Mouse (Mus musculus): ENCODE measurements around the gene Lypd4.
"Not testable (repeated sequence)": the region's sequence is repeated elsewhere in the genome, so short reads cannot be mapped to it uniquely, and the experiment has no call there.

Gene Lypd4

GRCm38 (mm10) chr7:24887096-24887495 lies 17.4 kb upstream of the Lypd4 start:
- no peak for DNase-seq

GRCm38 (mm10) chr7:24886308-24886633 lies 16.5 kb upstream of the Lypd4 start:
- no peak for DNase-seq

- DNase-seq = no peak
These were observed 15.9 kb upstream of the Lypd4 start for GRCm38 (mm10) chr7:24885468-24886307.

GRCm38 (mm10) chr7:24884693-24885291 lies 15.1 kb upstream of the Lypd4 start:
- DNase-seq = no peak

DNA sequence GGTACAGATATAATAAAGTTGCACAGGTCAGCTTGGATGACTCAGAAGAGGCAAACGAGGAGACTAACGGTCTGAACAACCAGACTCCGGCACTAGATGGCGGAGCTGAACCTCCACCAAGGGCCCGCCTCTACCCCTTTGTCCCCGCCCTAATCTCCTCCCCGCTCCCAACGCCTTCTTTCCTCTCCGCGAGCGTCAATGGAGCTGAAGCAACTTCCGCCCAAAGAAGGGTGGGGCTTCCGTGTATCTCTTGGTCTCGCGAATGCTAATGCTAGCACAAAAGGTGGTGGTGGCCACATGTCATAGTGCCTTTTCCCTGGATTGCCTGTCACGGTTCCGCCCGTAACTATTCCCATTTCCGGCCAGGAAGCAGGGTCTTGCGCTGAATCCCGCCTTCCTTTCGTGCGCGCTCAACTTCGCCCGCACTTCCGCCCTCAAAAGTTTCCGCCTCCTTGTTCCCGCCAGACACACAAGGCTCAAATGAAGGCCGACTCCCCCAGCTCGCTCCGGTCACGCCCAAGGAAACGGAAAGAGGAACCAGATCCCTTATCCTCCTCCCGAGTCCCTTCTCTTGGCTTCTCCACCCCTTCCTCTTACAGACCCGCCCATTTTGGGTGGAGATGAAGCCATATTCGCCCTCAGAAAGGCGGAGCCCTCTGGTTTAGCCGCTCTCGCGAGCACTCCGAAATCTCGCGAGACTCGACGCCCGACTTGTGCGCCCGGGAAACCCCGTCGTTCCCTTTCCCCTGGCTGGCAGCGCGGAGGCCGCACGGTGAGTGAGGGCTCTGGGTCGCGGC lies 14.4 kb upstream of the Lypd4 start, which contains the start of gene Rps19:
Gene Rps19, plus strand, starts transcription at position 476 of the 797 bp plus-strand sequence.
- DNase-seq = peak; percentile 98

DNA sequence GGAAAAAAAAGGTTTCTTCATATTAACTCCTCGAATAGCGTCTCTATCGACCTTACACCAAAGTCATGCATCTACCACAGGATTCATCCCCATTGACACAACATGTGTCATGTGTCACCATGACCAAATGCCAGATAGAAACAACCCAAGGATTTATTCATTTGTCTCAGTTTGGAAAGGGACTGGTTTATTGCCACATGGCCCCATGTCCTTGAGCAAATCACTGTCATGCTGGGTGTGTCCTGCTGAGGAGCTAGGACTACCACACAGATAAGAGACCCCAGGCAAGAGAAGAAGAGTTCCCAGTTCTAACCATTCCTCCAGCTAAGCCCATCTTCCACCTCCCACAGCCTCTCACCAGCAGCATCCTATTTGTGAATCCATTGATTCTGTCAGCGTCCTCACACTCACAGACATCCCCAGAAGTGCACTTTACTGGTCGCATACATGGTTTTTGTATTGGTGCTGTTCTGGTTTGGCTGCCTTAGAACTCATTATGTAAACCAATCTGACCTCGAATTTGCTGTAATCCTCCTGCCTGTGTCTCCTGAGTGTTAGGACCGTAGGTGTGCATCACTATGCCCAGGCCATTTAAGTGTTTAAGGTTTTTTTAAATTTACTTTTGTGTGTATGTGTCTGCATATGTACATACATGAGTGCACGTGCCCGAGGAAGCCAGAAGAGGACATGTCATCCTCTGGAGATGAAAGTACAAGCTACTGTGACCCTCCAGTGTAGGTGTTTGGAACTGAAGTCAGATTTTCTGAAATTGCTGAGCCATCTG lies 12.9 kb upstream of the Lypd4 start:
- DNase-seq = no peak

- no peak for DNase-seq
These were observed 9.9 kb upstream of the Lypd4 start for GRCm38 (mm10) chr7:24879620-24880019.

DNA sequence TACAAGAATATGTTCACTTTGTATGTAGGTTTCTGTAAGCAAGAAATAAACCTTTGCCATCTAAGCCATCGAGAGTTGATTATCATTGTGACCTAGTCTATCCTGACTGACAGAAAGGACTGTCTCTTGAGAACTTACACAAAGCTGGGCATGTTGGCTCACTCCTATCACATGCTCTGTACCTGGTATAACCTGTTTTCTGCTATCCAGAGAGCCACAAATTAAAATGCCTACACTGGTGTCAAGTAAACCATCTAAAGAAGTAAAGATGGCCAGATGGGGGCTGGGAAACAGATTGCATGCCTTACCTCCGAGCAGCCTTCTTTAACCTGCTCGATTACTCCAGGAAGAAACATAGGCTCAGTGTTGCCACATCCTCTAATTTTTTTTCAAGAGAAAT lies 7.8 kb upstream of the Lypd4 start:
- no peak for DNase-seq

DNA sequence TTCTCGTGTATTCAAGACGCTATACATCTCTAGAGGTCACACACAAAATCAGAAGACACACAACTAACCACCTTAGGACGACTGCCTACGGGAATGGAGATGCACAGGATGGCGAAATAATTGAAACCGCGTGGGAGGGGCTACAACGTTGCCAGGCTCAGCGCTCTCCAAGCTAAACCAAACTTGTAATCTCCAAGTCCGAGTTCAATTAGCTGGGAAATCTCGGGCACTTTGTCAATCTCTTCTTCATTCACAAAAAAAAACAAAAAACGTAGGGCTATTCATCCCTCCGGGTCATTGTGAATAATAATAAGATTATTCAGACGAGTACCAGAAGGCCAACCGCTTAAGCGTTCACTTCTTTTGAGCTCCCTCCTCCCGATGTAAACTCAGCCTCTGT lies 661 bp downstream of the Lypd4 start:
- DNase-seq = no peak

DNA sequence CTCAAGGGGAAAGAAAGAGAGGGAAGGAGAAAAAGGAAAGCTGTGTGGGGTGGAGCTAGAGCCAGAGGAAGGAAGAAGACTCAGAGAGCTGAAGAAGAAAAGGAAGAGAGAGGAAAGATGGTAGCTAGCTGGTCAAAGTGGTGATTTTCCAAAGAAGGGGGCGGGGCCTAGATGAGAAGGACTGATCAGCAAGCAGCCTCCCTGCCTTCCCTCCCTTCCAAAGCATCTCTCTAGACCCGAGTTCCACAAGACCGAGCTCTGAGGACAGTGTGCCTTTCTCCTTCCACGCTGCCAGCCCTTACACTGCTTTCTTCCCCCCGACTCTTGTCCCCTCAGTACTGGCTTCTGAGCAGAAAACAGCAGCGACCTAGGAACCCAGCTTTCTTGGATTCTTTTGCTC lies 5.6 kb downstream of the Lypd4 start:
- no peak for DNase-seq

- no peak for DNase-seq
These were observed 6.9 kb downstream of the Lypd4 start for GRCm38 (mm10) chr7:24862853-24863252.

DNA sequence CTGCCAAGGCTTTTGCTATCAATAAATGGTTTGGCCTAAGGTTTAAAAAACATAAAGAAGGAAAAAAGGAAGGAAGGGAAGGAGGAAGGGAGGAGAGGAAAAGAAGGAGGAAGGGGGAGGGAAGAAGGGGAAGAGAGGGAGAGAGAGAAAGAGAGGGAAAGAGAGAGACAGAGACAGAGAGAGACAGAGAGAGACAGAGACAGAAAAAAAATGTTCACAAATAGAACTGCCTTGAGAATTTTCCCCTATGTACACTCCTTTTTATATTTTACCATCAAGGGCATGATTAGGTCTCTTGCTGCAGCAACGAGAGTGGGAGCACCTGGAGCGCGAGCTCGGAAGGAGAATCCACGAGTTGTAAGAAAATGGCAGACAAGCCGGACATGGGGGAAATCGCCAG lies 7.8 kb downstream of the Lypd4 start, which contains the start of gene Gm9844:
Gene Gm9844, plus strand, starts transcription at position 301 of the 400 bp plus-strand sequence.
- no peak for DNase-seq

DNA sequence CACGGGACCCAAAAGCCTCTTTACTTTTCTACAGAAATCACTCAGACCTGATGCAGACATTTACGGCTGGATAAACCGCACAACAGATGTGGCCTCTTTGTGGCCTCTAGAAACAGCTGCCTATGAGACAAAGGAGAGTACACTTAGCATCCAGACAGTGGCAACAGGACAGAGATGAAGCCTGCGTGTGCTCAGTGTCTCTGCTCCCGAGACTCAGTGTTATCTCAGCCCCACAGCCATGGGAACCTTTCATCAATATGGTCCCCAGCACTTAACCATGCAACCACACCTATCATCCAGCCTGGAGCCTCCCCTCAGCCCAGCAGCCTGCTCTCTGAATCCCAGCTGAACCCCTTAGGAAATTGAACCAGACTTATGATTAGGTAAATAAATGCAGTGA lies 10.5 kb downstream of the Lypd4 start:
- DNase-seq = no peak

DNA sequence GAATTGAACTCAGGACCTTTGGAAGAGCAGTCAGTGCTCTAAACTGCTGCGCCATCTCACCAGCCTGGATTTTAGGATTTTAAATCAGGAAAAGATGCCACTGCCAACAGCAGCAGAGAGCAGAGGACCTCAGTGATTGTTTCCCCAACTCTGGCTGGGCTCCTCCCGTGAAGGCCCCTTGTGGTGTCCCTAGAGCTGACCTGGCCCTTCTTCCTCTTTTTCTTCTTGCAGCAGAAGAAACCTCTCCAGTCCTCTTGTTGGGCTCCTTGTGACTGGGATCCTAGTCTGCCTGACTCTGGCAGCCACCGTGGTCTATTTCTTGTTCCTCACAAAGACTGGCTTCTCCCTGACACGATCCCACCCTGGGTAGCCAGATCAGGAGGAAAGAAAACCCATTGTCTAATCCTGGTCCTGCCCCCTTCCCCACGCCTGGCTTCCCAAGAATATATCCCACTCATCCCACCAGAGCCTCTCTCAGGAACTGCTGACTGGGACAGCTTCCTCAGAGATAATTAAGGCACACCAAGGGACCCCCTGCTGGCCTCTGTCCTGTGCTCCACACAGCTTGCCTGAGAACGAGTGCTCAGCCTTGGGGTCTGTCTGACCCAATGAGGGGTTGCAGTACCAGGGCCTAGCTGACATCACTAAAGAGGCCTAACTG lies 13.2 kb downstream of the Lypd4 start:
- no peak for DNase-seq

DNA sequence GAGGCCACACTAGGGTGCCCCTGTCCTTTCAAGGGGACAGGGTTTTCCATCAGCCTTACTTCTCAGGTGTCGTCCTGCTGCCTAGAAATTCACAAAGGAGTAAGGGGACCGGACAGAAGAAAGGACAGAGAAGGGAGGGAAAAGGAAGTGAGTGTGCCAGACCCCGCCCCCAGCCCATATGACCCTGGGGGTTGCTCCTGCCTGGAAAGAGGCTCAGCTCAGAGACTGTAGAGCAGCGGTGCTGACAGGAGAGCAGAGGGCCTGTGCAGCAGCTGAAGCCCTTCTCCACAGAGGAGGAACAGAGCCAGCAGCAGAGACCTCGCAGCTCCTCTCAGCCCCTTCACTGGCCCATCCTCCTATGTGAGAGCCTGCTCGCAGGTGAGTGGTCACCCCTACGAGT lies 16.0 kb downstream of the Lypd4 start:
- DNase-seq = no peak

- no peak for DNase-seq
These were observed 16.5 kb downstream of the Lypd4 start for GRCm38 (mm10) chr7:24853233-24853563.

GRCm38 (mm10) chr7:24852557-24853232 lies 17.0 kb downstream of the Lypd4 start:
- no peak for DNase-seq

GRCm38 (mm10) chr7:24851596-24852325 lies 18.0 kb downstream of the Lypd4 start:
- DNase-seq = no peak

- DNase-seq = no peak
These were observed 18.8 kb downstream of the Lypd4 start for GRCm38 (mm10) chr7:24850899-24851303.

GRCm38 (mm10) chr7:24850162-24850561 lies 19.6 kb downstream of the Lypd4 start:
- no peak for DNase-seq

DNA sequence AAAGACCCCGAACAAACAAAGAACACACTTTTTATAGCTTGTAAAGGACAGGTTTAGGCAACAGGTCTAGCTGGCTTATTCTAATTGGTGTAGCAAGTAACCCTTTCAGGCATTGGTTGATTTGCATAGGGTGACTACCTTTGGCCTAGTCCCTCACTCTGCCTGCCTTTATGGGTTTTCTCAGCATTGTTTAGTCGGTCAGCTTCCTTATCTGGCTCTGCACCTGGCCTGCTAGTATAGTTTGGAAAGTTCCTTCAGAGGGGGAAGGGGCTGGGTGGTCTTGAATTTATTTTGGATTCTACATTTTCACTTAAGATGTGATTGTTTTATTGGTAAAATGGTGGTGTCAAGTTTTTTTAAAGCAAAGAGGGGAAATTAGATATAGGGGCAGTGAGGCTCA lies 23.2 kb downstream of the Lypd4 start:
- DNase-seq = not testable (repeated sequence)
